Mouse (Mus musculus): ENCODE results near the gene Bicc1. TPM values are rescaled to one million over a fixed set of nuclear protein-coding genes. Genes with fewer than 3 reads are reported as not detected.

Gene Bicc1
- total RNA-seq, 1 experiment: 1.8 TPM

DNA sequence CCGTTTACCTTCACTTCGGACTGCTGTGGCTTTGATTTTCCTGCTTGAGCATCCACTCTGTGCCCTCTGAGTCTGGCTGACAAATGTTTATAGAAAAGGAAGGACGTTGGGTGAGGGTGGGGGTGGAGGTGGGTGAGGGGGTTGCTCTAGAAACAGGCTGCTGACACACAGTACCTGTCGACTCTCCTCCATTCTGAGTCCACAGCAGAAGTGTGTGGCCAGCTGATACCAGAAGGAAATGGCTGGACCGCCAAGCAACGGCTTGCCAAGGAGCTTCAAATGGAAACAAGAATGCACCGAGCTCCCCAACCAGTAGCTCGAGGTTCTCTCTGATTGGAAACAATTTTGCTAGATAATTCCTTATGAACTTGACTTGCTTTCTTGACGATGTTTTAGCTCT, 182.9 kb downstream of the Bicc1 start:
- no peaks in the 10 kb centered on the region for H3K36me3 ChIP-seq (ENCODE audit: control insufficient read depth, insufficient read depth, low read length, poor library complexity, severe bottlenecking)
- no peak overlapping the region for H3K4me3 ChIP-seq (ENCODE audit: insufficient read depth in 1 of 2, low read depth in 1 of 2, low read length in 2 of 2, poor library complexity in 1 of 2, severe bottlenecking in 1 of 2)
- in situ Hi-C loops (cut with MboI; ENCODE audit: low sequenced_read_pairs in 2 of 2, unreplicated experiment in 2 of 2): no loop called here
- H3K9ac ChIP-seq (ENCODE audit: insufficient read depth, low read depth, low read length, poor library complexity, severe bottlenecking): no peak overlapping the region
- TF ChIP-seq ZC3H11A (IDR thresholded peaks at IDR 0.05; ENCODE audit: borderline replicate concordance, low read depth, low read length) (no peak), ZNF384 (IDR thresholded peaks at IDR 0.05; ENCODE audit: low read depth, low read length) (no peak), HCFC1 (IDR thresholded peaks at IDR 0.05; ENCODE audit: borderline replicate concordance, insufficient read depth, low read length) (no peak), CHD2 (IDR thresholded peaks at IDR 0.05; ENCODE audit: low read depth, low read length) (no peak), MAFK (IDR thresholded peaks at IDR 0.05; ENCODE audit: insufficient read depth, low read depth, low read length) (no peak)
- H3K9me3 ChIP-seq (ENCODE audit: control insufficient read depth, insufficient read depth, low read depth, low read length): no peaks in the 10 kb centered on the region
- H3K27ac ChIP-seq (ENCODE audit: insufficient read depth, low read depth, low read length, poor library complexity, severe bottlenecking): no peak overlapping the region
- DNase-seq (ENCODE audit: low read depth, low spot score): no peak
- no peaks in the 10 kb centered on the region for H3K4me1 ChIP-seq (ENCODE audit: control insufficient read depth in 2 of 2, insufficient read depth in 2 of 2, low read length in 2 of 2, poor library complexity in 1 of 2)

GRCm38 (mm10) chr10:70971156-70971555, 188.3 kb downstream of the Bicc1 start:
- in situ Hi-C loops (cut with MboI; ENCODE audit: low sequenced_read_pairs in 2 of 2, unreplicated experiment in 2 of 2): no loop called here
- DNase-seq (ENCODE audit: low read depth, low spot score): no peak
- 0 out of 4 replicates have a peak, but pooled peaks cover 0 to 2% of the 10 kb centered on the region in 2 experiments for H3K4me1 ChIP-seq (ENCODE audit: control insufficient read depth in 2 of 2, insufficient read depth in 2 of 2, low read length in 2 of 2, poor library complexity in 1 of 2)
- H3K4me3 ChIP-seq (ENCODE audit: insufficient read depth in 1 of 2, low read depth in 1 of 2, low read length in 2 of 2, poor library complexity in 1 of 2, severe bottlenecking in 1 of 2): no peak overlapping the region
- TF ChIP-seq MAFK (IDR thresholded peaks at IDR 0.05; ENCODE audit: insufficient read depth, low read depth, low read length): no peak
- no peak for TF ChIP-seq CHD2 (IDR thresholded peaks at IDR 0.05; ENCODE audit: low read depth, low read length)
- TF ChIP-seq ZNF384 (IDR thresholded peaks at IDR 0.05; ENCODE audit: low read depth, low read length): no peak
- no peak for TF ChIP-seq HCFC1 (IDR thresholded peaks at IDR 0.05; ENCODE audit: borderline replicate concordance, insufficient read depth, low read length)
- TF ChIP-seq ZC3H11A (IDR thresholded peaks at IDR 0.05; ENCODE audit: borderline replicate concordance, low read depth, low read length): no peak
- H3K27ac ChIP-seq (ENCODE audit: insufficient read depth, low read depth, low read length, poor library complexity, severe bottlenecking): no peak overlapping the region
- H3K9me3 ChIP-seq (ENCODE audit: control insufficient read depth, insufficient read depth, low read depth, low read length): no peaks in the 10 kb centered on the region
- no peak overlapping the region for H3K9ac ChIP-seq (ENCODE audit: insufficient read depth, low read depth, low read length, poor library complexity, severe bottlenecking)
- H3K36me3 ChIP-seq (ENCODE audit: control insufficient read depth, insufficient read depth, low read length, poor library complexity, severe bottlenecking): no peaks in the 10 kb centered on the region

- in situ Hi-C loops (cut with MboI; ENCODE audit: low sequenced_read_pairs in 2 of 2, unreplicated experiment in 2 of 2): no loop called here
- Histone ChIP-seq H3K27ac (ENCODE audit: insufficient read depth, low read depth, low read length, poor library complexity, severe bottlenecking) (no peak overlapping the region), H3K9me3 (ENCODE audit: control insufficient read depth, insufficient read depth, low read depth, low read length) (no peaks in the 10 kb centered on the region), H3K36me3 (ENCODE audit: control insufficient read depth, insufficient read depth, low read length, poor library complexity, severe bottlenecking) (no peaks in the 10 kb centered on the region), H3K9ac (ENCODE audit: insufficient read depth, low read depth, low read length, poor library complexity, severe bottlenecking) (no peak overlapping the region), H3K4me3 (ENCODE audit: insufficient read depth in 1 of 2, low read depth in 1 of 2, low read length in 2 of 2, poor library complexity in 1 of 2, severe bottlenecking in 1 of 2) (no peak overlapping the region), H3K4me1 (ENCODE audit: control insufficient read depth in 2 of 2, insufficient read depth in 2 of 2, low read length in 2 of 2, poor library complexity in 1 of 2) (0 out of 4 replicates have a peak, but pooled peaks cover 0 to 2% of the 10 kb centered on the region in 2 experiments)
- DNase-seq (ENCODE audit: low read depth, low spot score): no peak
- TF ChIP-seq HCFC1 (IDR thresholded peaks at IDR 0.05; ENCODE audit: borderline replicate concordance, insufficient read depth, low read length) (no peak), CHD2 (IDR thresholded peaks at IDR 0.05; ENCODE audit: low read depth, low read length) (no peak), MAFK (IDR thresholded peaks at IDR 0.05; ENCODE audit: insufficient read depth, low read depth, low read length) (no peak), ZNF384 (IDR thresholded peaks at IDR 0.05; ENCODE audit: low read depth, low read length) (no peak), ZC3H11A (IDR thresholded peaks at IDR 0.05; ENCODE audit: borderline replicate concordance, low read depth, low read length) (no peak)
Measured at GRCm38 (mm10) chr10:70968848-70969683, 190.4 kb downstream of the Bicc1 start.

DNA sequence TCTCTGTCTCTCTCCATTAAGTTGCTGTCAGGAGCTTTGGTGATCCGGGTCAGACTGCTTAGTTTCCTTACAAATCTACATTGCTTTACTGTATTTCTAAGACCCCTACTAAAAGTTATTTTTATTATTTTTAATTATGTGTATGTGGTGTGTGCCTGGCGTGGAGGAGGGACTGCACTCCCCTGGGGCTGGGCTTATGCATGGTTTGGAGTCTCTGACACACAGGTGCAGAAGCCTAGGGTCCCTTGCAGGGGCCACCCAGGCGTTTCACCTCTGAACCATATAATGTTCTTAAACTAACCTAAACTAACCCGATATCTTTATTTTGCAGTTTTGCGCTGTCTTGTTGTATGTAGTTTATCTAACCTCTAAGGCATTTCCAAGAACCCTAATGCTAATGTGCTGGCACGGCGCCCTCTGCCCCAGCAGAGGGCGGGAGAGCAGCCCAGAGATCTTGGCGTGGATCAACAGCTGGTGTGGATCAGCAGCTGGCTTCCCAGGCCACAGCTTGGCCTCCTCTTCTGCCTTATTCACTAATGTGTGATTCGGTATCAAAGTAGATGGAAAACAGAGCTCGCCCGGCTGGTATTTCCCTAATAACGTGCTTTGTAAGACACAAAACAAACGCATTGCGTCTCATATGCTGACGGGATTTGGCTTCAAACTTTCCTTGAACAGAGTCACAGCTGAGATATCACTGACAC, 192.7 kb downstream of the Bicc1 start:
- no peak for DNase-seq (ENCODE audit: low read depth, low spot score)
- no peak overlapping the region for H3K9ac ChIP-seq (ENCODE audit: insufficient read depth, low read depth, low read length, poor library complexity, severe bottlenecking)
- in situ Hi-C loops (cut with MboI; ENCODE audit: low sequenced_read_pairs in 2 of 2, unreplicated experiment in 2 of 2): no loop called here
- peaks cover 0 to 2% of the 10 kb centered on the region in 2 experiments; a peak in 1 of 4 replicates for H3K4me1 ChIP-seq (ENCODE audit: control insufficient read depth in 2 of 2, insufficient read depth in 2 of 2, low read length in 2 of 2, poor library complexity in 1 of 2)
- H3K36me3 ChIP-seq (ENCODE audit: control insufficient read depth, insufficient read depth, low read length, poor library complexity, severe bottlenecking): no peaks in the 10 kb centered on the region
- H3K9me3 ChIP-seq (ENCODE audit: control insufficient read depth, insufficient read depth, low read depth, low read length): no peaks in the 10 kb centered on the region
- no peak overlapping the region for H3K27ac ChIP-seq (ENCODE audit: insufficient read depth, low read depth, low read length, poor library complexity, severe bottlenecking)
- TF ChIP-seq MAFK (IDR thresholded peaks at IDR 0.05; ENCODE audit: insufficient read depth, low read depth, low read length) (no peak), ZNF384 (IDR thresholded peaks at IDR 0.05; ENCODE audit: low read depth, low read length) (no peak), ZC3H11A (IDR thresholded peaks at IDR 0.05; ENCODE audit: borderline replicate concordance, low read depth, low read length) (no peak), CHD2 (IDR thresholded peaks at IDR 0.05; ENCODE audit: low read depth, low read length) (no peak), HCFC1 (IDR thresholded peaks at IDR 0.05; ENCODE audit: borderline replicate concordance, insufficient read depth, low read length) (no peak)
- no peak overlapping the region for H3K4me3 ChIP-seq (ENCODE audit: insufficient read depth in 1 of 2, low read depth in 1 of 2, low read length in 2 of 2, poor library complexity in 1 of 2, severe bottlenecking in 1 of 2)

Measured in ES-E14 (cell line).